Mouse (Mus musculus): ENCODE data around the gene Kcnc1. TPM values are rescaled to one million over a fixed set of nuclear protein-coding genes. Genes with fewer than 3 reads are reported as not detected.

Kcnc1 gene
- not detected for polyA plus RNA-seq (2017; shearing (Covaris generic))

DNA sequence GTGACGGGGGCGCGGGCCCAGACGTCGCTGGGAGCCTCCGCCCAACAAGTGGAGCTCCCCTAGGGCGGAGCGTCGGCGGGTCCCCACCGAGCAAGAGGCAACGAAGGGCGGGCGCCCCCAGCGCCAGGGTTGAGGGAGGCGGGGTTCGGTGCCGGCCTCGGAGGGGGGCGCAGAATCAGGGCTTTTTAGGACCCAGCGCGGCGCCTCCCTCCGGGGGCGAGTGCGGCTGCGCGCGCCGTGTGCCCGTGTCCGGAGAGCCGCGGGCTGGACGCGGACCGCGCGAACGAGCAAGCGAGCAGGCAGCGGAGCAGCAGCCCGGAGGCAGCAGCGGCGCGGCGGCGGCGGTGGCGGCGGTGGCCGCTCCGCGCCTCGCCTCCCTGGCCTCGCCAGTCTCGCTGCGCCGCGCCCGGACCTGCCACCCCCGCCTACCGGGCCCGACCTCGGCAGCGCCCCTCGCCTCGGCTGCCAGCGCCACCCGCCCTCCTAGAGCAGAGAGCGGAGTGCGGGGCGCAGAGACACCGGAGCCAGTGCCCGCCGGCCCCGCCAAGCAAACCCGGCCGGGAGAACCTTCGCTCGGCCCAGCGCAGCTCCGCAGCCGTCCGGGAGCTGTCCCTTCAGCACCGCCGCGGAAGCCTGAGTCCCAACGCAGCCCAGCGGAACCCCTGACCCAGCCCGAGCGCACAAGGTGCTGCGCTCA, at the start of gene Kcnc1:
Kcnc1 (plus strand) TSS at position 267 of the 697 bp plus-strand sequence.
- peak; percentile 19 for ATAC-seq

DNA sequence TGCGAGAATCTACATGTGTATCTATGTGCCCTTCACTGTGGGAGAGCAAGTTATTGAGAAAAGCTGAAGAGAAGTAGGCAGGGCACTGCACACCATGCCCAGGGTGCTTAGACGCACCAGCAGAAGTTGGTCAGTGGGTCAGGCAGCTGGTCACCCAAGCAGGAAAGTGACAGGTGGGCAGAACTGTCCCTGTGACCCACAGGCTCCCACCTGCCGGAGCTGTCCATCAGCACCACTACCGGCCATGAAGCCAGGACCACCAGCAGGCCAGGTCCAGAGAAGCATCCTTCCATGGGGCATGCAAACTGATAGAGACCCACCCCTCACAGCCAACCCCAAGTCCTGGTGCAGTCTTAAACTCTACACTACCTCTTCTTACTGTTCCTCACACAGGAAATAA, 48.6 kb upstream of the Kcnc1 start:
- ATAC-seq = no peak

DNA sequence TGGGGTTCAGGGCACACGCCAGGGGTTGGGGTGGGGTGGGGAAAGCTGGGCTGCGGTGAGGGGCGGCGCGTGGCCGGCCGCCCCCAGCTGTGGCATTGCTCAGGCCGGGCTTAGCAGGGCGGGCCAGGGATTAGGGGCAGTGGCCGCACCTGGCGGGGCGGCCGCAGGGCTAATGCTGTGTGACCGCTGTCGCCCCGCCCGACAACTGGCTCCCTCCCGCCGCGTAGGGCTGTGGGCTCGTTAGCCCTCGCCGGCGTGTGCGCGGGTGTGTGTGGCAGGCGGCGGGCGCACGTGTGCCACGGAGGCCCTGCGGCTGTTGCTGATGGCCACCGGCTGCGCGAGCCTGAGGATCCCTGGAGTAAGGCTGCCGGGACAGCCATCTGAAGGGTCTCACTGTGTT, 47.5 kb upstream of the Kcnc1 start:
- ATAC-seq = no peak

DNA sequence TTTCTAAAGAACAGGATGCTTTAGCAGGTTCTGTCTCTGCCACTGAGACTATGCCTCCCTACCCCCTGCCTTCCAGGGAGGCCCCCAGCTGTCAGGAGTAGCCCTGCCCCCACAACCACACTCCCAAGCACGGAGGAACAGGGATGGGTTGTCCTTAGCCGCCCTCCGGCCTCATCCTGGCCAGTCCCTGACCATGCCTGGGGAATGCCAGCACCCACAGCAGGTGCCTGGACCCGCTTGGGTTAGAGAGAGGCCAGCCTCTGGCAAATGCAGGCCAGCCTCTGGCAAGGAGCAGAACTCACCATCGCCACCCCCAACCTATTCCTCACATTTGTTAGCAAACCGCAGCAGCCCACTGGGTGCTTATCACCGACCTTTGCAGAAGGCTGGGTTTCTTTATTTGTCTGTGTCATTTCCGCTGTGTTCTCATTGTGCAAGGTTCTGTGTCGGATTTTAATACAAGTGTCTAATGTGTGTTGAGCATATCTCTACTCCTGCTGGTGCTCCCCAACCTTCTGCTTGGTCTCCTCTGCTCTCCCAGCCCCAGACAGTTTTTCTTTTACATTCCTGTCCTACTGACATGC, 46.1 kb upstream of the Kcnc1 start:
- ATAC-seq = no peak

DNA sequence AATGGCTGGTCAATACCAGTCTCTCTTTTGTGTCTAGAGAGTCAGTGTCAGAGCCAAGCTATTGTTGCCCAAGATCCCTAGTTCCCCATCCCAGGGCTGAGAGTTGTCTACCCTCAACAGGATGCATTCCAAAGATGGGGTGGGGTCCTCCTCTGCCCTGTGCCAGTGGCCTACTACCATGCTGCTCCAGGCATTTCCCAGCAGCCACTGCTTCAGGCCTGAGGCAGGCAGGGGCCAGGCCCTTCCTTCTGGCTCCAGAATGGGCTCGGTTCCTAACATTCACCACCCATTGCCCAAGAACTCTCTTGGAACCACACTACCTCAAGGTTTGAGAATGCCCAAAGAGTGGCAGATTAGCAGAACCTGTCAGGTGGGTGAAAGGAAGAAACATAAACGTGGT, 43.5 kb upstream of the Kcnc1 start:
- no peak for ATAC-seq

DNA sequence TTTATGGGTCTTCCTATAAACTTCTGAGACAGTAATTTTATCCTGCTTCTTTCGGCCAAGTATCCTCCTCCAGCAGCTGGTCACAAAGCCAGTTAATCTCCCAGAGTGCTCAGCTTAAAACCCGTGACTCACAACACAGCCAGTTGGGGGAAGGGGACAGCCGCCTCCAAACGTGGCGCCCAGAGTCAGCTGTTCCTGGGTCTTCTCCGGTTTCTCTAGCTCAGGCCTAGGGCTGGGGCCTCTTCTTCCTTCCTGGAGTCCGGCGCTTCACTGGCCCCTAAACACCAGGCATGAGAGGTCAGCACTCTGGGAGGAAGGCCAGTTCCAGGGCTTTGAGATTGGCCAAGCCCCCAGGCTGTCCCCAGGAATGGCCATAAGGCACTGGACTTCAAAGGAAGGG, 43.1 kb upstream of the Kcnc1 start:
- no peak for ATAC-seq

DNA sequence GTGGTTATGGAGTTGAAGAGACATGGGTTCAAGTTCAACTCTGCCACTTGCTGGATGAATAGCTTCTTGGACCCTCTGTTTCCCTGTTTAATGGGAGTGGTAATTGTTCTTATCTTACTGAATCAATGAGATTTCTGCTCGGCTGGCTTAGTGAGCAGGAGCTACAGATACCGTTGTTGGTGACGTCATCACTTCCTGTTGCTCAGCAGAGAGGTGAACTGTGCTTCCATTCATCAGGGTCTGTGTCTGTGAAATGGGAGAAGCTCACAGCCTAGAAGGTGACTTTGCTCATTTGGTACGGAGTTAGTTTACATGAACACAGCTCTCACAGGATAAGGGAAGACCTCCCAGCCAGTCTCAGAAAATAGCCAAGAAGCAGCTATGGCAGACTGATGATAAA, 42.4 kb upstream of the Kcnc1 start:
- no peak for ATAC-seq

DNA sequence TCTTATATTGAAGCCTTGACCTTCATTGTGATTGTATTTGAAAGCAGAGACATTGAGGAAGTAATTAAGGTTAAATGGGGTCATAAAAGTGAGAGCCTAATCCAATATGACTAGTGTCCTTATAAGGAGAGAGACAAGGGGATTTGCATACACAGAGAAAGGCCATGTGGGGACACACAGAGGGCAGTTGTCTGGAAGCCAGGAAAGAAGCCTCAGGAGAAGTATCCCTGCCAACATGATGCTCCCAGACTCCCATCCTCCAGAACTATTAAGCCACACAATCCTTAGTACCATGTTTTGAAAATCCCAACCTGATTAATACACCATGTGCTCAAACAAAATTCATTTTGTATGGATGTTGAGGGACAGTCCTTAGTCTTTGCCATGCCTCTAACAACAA, 34.5 kb upstream of the Kcnc1 start:
- no peak for ATAC-seq

DNA sequence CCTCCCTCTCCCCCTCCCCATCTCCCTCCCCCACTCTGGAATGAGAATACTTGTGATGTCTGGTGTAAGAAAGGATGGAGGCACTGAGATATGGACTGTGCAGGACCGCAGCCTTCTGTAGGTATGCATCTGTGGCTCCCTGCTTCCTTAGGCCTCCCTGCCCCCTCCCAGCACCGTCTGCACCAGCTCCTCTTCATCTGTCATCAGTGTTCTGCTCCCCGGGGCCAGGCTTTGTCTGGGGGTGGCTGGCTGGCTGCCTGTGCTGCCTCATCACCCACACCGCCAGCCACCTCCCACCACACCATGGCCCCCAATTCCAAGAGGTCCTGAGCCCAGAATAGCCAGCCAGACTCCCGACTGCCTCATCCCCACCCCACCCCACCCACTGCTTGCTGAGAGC, 32.1 kb upstream of the Kcnc1 start:
- ATAC-seq = no peak

DNA sequence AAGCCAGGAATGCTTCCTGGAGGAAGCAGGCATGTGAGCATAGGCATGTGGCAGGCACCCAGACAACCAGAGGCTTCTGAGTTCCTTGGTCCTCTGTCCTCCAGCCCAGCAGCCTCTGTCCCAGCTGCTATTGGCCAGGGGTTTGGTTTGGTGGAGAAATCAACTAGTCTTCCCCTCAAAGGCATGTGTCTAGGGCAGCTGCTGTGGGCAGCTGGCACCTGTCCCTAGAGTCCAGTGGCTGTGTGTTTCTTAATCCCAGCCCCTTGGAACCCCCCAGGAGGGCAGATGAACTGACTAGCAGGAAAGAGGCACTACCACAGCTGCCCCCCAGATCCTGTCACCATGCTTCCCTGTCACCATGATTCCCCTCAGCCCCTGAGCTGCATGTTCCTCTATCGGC, 30.5 kb upstream of the Kcnc1 start:
- no peak for ATAC-seq

DNA sequence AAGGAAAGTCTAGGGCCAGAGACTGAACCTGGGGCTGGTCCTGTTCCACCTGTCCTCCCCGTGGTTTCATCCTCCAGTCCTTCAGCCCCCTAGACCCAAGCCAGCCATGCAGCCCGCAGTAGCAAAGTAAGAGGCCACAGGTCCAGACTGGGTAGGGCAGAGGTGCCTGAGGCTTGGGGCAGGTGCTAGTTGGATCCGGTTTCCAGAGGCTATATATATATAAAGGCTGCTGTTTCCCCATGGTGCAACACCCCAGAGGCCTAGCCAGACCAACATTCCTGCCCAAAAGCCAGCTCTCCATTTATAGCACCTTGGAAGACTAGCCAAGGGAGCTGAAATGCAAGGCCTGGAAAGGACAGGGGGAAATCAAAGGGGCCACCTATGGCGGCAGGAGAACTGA, 25.2 kb upstream of the Kcnc1 start:
- ATAC-seq = no peak

DNA sequence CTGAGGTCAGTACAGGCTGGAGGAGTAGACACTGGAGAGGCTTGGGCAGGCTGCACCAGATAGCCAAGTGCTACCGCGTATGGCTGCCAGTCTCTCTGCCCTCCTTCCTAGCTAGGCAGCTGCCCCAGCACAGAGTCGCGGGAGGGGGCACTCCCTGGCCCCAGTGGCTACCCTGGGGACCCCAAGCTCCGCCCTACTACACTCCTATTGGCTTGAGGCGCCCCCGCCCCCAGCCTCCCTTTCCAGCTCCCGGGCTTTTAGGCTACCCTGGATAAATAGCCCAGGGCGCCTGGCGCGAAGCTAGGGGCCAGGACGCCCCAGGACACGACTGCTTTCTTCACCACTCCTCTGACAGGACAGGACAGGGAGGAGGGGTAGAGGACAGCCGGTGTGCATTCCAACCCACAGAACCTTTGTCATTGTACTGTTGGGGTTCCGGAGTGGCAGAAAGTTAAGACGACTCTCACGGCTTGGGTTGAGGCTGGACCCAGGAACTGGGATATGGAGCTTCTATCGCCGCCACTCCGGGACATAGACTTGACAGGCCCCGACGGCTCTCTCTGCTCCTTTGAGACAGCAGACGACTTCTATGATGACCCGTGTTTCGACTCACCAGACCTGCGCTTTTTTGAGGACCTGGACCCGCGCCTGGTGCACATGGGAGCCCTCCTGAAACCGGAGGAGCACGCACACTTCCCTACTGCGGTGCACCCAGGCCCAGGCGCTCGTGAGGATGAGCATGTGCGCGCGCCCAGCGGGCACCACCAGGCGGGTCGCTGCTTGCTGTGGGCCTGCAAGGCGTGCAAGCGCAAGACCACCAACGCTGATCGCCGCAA, 19.9 kb upstream of the Kcnc1 start, which contains the start of gene Myod1:
Myod1 (plus strand) TSS at position 303 of the 836 bp plus-strand sequence.
- no peak for ATAC-seq

DNA sequence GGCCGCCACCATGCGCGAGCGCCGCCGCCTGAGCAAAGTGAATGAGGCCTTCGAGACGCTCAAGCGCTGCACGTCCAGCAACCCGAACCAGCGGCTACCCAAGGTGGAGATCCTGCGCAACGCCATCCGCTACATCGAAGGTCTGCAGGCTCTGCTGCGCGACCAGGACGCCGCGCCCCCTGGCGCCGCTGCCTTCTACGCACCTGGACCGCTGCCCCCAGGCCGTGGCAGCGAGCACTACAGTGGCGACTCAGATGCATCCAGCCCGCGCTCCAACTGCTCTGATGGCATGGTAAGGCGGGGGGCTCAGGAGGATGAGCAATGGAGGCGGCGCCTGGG, 19.3 kb upstream of the Kcnc1 start:
- no peak for ATAC-seq

DNA sequence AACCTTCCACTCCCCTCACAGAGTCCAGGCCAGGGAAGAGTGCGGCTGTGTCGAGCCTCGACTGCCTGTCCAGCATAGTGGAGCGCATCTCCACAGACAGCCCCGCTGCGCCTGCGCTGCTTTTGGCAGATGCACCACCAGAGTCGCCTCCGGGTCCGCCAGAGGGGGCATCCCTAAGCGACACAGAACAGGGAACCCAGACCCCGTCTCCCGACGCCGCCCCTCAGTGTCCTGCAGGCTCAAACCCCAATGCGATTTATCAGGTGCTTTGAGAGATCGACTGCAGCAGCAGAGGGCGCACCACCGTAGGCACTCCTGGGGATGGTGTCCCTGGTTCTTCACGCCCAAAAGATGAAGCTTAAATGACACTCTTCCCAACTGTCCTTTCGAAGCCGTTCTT, 18.2 kb upstream of the Kcnc1 start:
- ATAC-seq = no peak

DNA sequence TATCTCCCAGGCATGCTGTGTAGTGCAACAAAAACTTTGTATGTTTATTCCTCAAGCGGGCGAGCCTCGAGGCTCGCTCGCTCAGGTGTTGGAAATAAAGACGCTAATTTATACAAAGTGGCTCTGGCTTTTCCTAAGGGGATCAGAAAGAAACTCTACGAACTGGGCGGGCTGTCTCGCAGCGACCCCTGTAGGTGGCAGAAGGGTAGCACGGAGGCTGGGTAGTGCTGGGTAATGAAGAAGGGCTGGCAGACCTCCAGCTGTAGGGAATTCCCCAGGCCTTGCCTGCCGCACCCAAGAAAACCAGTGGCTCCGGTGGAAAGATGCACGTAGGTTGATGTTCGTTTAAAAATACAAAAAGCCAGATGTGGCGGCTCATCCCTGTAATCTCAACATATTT, 17.3 kb upstream of the Kcnc1 start:
- peak; percentile 88 for ATAC-seq

DNA sequence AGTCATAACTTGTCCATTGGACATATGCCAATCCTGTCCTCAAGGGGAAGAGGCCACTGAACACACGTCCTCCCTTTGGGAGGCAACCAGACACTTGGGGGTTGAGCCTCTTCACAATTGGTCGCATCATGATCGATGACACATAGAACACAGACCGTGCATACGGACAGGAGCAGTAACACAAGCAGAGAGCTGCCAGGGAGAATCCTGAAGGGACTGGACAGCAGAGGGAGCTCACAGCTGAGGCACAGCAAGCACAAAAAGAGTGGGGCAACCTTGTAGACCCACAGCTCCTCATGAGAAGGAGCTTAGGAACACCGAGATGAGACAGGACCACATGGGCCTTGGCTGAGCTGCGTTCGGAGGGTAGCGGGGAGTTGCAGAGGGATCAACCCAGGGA, 15.7 kb upstream of the Kcnc1 start:
- ATAC-seq = no peak

DNA sequence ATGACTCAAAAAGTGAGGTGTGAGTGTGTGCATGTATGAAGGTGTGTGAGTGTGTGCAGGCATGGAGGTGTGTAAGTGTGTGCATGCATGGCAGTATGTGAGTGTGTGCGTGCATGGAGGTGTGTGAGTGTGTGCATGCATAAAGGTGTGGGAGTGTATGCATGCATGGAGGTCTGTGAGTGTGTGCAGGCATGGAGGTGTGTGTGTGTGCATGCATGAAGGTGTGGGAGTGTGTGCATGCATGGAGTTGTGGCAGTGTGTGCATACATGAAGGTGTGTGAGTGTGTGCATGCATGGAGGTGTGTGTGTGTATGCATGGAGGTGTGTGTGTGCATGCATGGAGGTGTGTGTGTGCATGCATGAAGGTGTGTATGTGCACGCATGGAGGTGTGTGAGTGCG, 8.9 kb upstream of the Kcnc1 start:
- ATAC-seq = no peak

DNA sequence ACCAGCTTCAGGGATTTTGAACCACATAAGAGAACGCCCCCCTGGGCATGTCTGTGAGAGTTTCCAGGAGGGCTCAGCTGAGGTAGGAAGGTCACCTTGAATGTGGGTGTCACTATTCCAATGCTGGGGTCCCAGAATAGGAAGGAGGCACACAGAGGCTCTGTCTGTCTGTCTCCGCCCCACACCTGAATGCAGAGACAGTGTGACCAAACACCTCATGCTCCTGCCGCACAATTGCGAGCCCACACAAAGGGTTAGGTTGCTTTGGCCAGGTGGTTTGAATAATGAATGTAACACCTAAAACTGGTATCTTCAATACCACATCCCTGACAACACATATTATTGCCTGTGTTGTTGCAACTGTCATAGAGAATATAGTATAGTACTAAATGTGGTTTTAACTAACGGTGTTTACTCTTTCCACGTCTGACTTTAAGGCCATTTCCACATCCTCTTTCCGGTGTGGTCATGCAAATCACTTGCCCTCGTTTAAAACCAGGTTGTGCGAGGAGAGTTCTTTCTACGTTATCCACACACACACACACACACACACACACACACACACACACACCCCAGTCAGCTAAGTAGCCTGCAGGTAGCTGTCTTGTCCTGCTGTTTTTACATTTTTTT, 6.7 kb upstream of the Kcnc1 start:
- ATAC-seq = peak; percentile 80

DNA sequence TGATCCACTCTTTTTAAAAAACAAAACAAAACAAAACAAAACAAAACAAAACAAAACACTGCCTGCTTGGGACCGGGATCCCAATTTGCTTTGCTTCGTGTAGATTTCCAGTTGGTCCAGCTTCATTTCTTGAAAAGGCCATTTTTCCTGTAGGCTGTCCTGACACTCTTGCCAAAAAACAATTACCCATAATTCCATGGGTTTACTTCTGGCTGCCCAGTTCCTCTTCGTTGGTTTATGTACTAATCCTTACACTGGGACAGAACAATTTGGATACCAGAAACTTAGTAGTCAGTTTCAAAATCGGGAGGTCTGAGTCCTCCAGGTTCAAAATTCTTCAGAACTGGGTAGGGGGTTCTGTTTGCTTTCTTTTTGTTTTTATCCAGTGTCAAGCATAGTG, 6.1 kb upstream of the Kcnc1 start:
- no peak for ATAC-seq

DNA sequence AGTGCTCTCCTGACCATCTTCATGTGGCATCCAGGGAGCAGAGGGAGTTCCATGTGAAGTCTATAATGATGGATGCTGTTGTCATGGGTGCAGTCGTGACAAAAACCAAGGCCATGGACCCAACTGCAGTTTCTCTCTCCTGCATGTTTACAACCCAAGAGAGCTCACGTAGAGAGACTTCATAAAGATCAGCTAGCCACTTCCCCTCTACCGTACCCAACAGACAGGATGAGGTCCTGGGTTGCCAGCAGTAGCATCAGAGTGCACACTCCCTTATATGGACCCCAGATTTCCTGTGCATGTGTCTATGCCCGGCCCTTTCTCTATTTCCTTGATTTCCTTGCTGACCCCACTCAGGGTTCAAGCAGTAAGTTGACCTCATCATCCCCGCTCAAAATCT, 4.6 kb upstream of the Kcnc1 start:
- peak; percentile 78 for ATAC-seq

DNA sequence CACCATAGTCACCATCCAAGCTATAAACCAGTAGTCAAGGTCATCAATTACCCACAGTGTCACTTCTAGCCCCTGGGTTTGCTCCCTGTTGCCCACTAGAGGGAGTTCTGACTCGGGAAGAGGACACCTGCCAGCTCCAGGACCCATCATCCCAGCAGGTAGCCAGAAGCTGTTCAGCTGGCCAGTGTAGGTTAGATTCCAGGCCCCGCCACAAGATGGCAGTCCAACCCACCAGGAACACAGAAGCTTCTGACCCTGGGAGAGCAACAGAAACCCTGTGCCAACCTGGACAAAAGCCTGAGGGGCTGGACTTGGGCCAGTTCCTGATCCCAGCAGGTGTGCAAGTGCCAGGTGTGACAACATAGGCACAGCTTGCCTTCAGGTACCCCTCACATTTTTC, 3.2 kb upstream of the Kcnc1 start:
- ATAC-seq = no peak

DNA sequence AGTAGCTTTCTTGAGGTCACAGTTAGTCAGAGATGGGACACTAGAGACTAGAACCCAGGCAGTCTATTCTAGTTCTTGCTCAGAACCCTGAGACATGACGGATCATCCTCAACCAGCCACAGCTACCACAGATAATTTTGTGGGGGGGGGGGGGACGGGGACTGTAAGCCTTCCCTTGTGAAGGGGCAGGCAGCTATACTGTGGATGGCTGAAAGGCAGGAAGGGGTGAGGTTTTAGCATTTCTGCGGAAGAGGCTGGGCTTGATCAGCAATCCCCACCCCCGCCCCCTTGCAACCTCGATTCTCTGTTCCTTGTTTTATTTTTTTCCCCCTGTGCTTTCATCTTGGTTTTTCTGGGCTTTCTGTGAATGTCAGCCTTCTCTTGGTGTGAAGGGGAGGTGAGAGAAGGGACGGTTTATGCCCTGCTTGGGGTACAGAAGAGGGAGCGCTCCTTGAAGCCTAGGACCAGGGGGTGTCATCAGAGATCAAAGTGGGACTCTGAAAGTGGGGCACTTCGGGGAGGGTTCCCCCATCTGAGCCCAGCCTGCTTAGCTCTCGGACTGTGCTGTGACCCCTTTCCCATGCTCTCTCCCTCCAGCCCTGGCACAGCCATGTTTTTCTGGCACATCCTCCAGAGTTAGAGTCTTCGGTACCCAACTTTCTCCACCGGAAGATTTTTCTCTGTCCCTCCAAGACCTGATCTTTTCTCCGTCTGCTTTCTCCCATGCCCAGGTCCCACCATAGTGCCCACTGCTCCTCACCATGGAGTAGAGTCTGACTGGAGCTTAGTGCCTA, 2.4 kb upstream of the Kcnc1 start:
- ATAC-seq = no peak

DNA sequence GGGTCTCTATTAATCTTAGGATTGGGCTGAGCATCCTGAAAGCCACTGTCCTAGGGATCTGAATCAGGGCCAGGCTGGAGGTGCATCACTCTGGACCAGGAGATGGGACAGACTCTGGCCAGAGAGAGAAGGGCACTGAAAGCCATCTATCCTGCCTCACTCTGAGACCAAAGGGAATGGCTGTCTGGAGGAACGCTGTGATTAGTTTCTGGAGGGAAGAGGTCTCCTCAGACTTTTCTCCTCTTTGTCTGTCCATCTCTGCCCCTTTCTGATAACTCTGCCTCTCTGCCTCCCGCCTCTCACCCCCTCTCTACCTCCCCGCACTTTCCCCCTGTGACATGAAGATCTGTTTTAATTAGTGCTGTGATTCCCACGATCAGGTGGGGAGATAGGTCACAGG, 1.4 kb upstream of the Kcnc1 start:
- ATAC-seq = no peak
